Mouse (Mus musculus) left cerebral cortex, adult 18-20 months (tissue): ENCODE data around the gene Rnf169. TPM values are rescaled to one million over a fixed set of nuclear protein-coding genes. Genes with fewer than 3 reads are reported as not detected.
"Not testable (repeated sequence)": the region's sequence is repeated elsewhere in the genome, so short reads cannot be mapped to it uniquely, and the experiment has no call there.

ENCODE experiments used
- DNase-seq, 2 experiments: peaks; one replicate each; pipeline ENCODE4 v3.0.0; 2021 to 2022; ENCODE audit warnings: low spot score in 2 of 2, mixed read lengths in 1 of 2
- total RNA-seq, 2 experiments: library from RNA; stranded (reverse); gene quantifications; 2 replicates each; pipeline ENCODE4 v1.2.3; 2021

Gene Rnf169
- total RNA-seq, 2 experiments from 2014 or later, result 45.6 to 47.4 TPM

DNA sequence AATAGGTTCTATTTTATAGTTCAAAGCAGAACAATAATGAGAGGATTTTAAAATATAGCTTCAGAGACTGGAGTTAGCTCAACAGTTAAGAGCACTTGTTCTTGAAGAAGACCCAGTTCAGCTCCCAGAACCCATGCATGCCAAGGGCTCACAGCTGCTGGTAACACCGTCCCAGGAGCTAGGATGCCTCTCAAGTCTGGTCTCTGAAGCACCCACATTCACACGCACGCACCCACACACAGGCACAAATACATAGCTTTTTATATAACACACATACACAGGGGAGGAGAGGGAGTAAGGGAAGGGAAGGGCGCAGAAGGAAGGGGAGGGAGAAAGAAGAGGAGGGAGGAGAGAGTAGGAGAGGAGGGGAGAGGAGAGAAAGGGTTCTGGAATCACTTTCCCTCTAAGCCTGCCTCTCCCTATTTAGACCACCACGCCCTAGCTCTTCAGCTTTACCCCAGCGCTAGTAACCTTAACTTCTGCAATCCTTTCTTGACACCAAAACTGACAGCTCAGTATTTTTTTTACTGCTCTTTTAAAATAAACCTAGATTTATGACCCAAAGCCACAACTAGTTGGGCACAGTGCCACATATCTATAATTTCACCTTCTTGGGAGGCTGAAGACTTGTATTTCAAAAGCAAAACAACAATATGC is 26.7 kb downstream of the Rnf169 start:
- peak; percentile 66 to 82 for DNase-seq

DNA sequence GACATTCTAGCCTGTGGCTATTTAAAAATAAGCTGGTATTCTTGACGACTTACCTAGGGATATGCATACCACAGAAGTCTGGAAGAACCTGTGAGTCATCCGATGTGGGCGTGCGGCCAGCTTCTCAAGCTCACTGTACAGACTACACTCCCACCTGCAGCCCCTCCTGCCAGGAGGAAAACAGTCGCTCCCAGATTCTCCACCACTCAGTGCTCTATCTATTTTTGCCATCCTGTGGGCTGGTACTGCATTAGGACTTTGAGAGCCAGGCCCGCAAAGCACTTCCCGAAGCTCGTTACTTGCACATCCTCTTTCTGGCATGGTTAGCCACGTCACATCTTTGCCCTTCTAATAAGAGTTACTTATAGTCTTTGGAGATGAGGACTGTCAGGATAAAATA is 32.9 kb downstream of the Rnf169 start:
- DNase-seq, result peak; percentile 90 to 91

GRCm38 (mm10) chr7:99946356-99946755 is 33.9 kb downstream of the Rnf169 start:
- no peak for DNase-seq

GRCm38 (mm10) chr7:99945939-99946338 is 34.3 kb downstream of the Rnf169 start:
- DNase-seq, result no peak

DNA sequence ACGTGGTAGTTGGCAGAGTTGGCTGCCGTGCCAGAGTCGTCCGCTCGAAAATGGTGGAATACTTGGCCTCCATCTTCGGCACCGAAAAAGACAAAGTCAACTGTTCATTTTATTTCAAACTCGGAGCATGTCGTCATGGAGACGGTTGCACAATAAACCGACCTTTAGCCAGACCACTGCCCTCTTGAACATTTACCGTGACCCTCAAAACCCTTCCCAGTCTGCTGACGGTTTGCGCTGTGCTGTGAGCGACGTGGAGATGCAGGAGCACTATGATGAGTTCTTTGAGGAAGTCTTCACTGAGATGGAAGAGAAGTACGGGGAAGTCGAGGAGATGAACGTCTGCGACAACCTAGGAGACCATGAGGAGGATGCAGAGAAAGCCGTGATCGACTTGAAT is 35.2 kb downstream of the Rnf169 start:
- DNase-seq, result not testable (repeated sequence)

DNA sequence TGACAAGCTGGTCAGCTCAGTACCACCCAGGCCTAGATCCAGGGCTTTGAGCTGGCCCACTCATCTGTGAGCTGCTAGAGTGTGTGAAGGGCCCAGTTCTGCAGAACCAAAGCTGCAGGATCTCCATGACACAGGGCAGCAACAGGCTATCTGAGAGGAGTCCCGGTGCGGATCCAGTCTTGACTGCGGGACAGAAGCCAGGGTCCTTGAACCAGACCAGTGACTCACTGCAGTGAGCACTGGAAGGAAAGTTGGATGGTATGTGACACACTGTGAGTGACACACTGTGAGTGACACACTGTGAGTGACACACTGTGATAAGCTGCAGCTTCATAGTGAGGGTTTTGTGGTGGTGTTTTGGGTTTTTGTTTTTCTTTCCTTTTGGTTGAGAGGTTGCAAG is 35.7 kb downstream of the Rnf169 start:
- no peak for DNase-seq

- no peak for DNase-seq
These were observed 39.6 kb downstream of the Rnf169 start for GRCm38 (mm10) chr7:99940669-99941068.

GRCm38 (mm10) chr7:99935758-99936157 is 44.5 kb downstream of the Rnf169 start:
- DNase-seq, result no peak

DNA sequence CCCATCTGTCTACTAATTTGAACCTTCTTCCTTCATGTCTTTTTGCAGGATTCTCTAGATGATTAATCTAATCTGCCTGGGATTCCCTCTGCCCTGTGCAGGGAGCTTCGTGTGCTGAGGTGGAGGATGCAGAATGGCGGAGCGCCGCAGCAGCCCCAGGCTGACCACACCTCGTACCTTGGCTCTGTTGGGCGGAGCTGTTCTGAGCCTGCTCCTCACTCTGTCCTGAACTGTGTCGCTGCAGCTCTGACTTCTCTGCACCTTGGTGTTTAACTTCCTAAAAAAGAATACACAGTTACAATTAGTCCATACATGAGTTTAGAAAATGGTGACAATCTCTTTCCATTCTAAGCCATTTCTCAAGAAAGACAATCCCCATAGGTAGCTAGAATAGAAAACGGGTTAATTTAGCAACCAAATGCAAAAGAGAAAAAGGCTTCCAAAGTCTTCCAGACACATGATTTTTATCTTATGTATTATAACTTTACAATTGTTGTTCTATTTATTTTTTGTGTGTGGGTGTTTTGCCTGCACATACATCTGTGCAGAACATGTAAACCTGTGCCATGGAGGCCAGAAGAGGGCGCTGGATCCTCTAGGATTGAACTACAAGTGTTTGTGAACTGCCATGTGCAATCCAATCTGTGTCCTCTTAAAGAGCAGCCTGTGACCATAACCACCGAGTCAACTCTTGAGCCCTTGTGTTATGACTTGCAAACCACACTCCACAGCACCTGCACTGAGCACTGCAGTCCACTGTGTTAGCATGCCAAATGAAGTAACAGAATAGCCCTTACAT is 53.1 kb downstream of the Rnf169 start:
- peak; percentile 81 to 89 for DNase-seq

DNA sequence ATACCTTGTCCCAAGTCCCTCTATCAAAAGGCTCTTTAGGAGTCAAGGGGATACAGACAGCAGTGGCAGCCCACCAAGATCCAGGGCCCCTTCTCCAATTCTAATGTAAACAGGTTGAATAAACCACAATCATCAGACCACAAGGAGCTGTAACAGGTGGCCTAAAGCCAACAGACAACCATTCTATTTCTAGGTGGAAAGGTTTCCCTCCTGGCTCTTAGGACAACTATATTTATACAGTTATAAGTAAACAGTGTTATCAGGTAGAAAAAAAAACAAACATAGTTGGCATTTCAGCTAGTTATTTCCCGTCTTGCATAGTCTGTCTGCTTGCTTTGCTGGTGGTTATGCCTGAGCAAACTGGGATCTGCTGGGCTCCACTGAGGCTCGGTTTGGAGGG is 59.8 kb downstream of the Rnf169 start:
- DNase-seq, result no peak

DNA sequence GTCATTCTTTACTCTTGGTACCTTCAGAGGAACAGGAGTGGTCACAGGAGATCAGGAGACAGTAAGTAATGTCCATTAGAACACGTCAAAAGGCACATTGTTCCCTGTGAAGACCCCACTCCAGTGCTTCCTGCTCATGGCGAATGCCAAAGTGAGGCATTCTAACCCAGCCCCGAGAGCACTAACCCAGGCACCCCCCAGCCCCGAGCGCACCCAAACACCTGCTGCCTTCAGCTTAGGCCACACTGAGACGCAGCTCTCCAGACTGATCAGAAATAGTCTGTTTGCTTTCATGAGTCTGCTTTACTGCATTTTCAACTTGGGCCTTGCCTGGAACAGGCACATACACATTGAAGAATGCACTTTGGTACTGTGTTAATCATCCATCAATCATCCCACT is 60.3 kb downstream of the Rnf169 start:
- DNase-seq, result no peak

DNA sequence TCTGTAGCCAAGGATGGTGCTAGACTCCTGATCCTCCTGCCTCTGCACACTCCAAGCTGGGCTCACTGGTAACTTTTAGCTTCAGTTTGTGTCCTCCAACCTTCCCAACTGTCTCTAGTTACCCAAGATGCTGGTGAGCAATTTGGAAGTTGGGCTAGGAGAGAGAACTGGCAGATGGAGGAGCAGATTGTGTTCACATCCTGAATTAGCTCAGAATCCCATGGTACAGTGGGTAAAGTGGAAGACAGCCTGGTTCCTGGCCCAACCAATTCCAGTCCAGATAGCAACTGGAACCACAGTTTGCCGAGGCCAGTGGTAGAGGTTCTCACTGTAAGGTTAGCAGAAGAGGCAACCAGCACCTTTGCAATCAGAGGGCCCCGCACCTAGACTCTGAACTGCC is 61.1 kb downstream of the Rnf169 start:
- DNase-seq, result peak; percentile 34 to 55

GRCm38 (mm10) chr7:99917320-99917844 is 62.9 kb downstream of the Rnf169 start:
- peak; percentile 41 to 66 for DNase-seq

GRCm38 (mm10) chr7:99916741-99917319 is 63.4 kb downstream of the Rnf169 start:
- DNase-seq, result peak in 1 of 2 experiments; percentile 58

- no peak for DNase-seq
These were observed 64.7 kb downstream of the Rnf169 start for GRCm38 (mm10) chr7:99915511-99915910.

DNA sequence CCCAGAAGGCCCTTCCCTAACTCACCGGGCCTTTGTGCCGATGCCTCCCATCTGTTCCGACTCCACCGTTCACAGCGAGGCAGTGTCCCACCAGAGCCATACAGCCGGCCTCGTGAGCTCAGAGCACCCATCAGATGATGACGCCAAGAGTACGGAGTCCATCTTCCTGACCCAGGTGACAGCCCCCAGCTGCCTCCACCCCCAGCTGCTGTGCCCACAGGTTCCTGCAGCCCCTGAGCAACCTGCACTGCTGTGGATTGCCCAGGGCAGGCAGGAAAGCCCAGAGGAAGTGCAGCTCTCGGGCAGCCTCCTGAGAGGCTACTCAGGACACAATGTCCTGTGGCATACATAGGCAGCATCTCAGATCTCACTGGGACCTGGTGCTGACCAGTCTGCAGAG is 65.9 kb downstream of the Rnf169 start:
- DNase-seq, result no peak

DNA sequence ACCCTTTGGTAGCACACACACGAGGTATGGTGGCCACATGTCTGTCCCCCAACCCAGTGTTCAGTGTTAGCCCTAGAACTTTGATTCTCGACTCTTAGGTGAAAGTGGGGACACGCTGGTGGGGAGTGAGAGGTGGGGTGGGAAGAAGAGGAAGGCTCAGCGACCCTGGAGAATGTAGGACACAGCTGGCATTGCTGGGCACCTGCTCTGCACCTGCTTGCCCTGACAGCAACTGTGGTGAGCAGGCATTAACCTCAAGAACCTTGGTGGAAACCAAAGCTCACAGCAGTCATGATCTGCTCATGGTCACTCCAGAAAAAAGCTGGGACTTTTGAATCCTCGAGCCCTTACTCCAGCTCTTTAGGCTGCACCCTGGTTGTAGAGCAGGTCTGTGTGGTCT is 69.2 kb downstream of the Rnf169 start:
- DNase-seq, result no peak

DNA sequence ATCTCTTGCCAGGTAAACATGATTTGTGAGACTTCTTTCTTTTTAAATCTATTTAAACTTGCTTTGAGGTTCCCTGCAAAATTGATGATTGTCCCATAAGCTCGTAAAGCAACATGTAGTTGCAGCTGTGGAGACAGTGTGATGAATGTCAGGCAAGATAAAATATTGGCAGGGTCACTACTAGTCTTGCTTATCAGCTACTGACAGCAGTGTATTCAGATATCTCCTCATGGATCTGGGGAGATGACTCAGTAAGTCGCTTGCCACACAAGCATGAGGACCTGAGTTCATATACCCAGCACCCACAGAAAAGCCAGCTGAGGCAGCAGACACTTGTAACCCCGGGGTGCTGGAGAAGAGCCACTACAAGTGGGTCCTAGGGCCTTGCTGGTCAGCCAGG is 72.8 kb downstream of the Rnf169 start:
- no peak for DNase-seq

GRCm38 (mm10) chr7:99906346-99906745 is 73.9 kb downstream of the Rnf169 start:
- no peak for DNase-seq

DNA sequence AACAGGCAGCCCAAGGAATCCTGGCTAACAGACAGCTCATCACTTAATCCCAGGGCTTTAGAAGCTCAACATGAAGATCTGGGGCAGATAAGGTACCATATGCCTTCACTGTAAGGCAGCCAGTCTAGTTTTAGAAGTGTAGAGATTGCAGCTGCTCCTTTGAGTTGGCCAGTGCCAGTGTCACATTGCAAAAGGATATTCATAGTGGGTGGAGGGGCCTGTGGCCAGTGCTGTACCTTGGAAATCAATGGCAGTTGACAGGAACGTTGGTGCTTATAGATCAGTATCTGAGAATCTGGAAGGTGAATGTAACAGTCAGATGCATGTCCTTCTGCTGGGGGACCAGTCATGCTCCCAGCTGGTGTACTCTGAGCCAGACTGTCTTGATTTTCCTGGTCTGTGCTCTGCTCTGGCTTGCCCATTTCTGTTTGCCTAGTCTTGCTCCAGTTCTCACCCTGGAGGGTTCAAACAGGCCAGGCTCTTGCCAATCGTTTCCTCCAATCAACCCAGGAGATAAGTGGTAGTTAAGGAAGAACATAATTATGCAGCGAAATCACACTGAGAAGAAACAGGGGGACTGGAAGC is 75.7 kb downstream of the Rnf169 start:
- DNase-seq, result no peak

DNA sequence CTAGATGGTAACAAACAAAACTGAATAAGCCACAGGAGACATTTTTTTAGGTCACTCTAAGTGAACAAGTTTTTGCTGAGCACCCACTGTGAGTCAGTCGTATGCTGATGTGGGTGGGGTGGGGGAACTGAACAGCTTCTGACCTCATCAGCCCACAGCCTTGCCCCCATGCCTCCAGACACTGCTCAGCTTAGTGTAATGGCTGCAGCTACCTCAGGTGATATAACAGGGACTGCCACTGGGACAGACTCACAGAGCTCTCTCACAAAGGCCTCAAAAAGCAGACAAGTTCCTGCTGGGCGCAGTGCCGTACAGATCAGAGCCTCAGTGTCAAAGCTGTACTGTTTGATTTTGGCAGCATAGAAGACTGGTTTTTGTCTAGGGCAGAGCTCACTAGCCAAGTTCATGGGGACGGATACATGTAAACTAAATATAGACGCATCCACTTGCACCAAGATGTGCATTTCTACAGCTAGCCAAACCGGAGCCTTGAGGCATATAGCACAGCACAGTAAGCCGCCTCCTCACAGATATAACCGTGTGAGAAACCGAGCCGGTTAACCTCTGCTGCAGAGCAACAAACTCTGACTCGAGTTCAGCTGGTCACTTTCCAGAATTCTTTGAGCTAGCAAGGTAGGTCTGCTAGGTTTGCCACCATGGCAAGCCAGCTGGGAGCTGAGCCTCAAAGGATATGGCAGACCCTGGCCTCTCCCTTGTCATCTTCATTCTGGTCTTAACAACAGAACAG is 77.2 kb downstream of the Rnf169 start:
- DNase-seq, result no peak
